Mouse (Mus musculus): ENCODE measurements around the gene Gprc5b. TPM values are rescaled to one million over a fixed set of nuclear protein-coding genes. Genes with fewer than 3 reads are reported as not detected.

Gprc5b gene
- total RNA-seq, 2 experiments from 2014 or later, result 34.9 to 36.6 TPM

DNA sequence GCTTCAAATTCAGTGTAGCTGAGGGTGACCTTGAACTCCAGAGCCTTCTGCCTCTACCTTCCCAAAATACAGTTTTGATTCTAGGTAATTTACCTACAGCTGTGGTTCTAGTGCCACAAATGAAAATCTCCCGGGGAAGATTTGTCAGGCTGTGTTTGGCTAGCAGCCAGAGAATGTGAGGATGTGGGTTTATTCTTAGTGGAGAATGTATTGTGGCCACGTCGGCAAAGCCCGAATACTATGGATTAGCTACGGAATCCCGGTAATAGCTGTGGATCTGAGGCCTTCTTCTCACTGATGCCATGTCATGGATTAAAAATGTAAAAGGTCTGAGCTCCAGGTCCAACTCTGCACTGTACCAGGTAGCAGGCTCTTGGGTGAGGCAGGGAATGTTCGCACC lies 45.3 kb downstream of the Gprc5b start:
- DNase-seq, result no peak

DNA sequence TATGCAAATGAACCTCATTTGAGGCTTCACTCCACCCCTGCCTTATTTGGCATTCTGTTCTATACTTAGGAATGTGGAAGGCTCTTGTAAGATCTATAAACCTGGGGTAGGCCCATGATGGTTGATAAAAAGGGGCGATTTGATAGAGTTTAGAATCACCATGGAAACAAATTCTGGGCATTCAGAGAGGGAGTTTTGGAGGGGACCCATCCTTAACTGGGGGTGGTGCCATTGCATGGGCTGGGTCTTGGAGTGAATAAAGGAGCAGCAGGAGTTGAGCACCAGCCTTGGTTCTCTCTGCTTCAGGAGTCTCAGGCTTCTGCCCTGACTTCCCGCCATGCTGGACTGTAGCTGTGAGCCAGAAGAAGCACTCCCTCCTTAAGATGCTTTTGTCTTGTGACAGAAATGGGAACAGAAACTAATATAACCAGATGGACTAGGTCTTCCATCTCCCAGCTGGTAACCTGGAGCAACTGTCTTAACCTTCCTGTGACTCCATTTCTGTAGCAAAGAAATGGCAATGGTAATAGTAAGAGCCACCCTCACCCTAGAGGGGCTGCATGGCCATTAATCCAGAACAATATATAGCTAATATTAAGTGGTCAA lies 46.2 kb downstream of the Gprc5b start:
- DNase-seq, result no peak

DNA sequence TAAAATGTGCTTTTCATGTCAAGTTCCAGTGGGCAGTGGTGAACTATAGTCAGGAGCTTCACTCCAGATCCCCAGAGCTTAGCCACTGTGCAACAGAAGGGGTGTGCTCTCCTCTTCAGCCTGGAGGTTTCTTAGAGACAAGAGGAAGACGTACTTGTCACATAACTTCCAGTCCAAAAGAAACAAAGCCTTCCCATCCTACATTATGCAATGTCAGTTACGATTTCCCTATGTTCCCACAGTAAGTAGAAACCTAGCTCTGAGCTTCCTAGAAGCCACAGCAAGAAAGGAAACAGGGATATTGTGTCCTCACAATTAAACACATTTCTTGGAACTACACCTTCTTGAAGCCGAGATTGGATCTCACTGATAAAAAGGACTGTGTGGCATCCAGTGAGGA lies 47.8 kb downstream of the Gprc5b start:
- no peak for DNase-seq

DNA sequence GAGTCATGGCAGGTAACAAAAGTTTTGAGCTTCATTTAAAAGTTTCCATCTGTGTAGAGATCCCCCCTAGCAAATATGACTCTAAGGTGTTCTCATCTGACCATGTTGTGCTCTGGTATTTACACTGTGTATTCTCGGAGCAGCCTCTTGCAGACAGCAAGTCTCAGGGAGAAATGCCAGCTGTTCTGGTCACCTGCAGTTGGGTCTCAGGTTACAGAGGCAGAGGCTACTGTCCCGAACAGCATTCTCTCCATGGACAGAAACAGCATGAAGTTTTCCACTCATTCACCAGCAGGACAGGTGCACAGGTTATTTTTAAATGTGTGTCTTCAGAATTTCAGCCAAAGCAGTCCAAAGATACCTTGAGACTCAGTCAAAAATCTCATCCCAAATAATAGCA lies 50.1 kb downstream of the Gprc5b start:
- no peak for DNase-seq

DNA sequence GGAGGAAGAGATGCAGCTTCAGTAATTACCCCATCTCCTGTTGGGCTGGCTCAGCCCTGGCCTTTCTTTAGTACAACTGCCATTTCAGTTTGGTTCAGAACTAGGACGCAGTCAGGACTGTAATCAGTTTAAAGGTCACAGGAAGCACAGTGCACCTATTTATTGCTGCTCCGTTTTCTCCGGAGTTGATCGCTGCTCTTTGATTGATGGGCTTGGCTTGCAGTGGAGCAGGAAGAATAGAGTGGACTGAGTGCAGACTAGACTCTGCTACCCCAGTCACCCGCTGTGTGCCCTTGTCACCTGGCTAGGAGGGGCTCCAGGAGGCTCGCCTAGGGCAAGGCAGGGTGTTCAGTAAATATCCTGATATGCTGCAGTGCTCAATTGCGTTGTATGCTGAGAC lies 51.8 kb downstream of the Gprc5b start:
- DNase-seq, result no peak

DNA sequence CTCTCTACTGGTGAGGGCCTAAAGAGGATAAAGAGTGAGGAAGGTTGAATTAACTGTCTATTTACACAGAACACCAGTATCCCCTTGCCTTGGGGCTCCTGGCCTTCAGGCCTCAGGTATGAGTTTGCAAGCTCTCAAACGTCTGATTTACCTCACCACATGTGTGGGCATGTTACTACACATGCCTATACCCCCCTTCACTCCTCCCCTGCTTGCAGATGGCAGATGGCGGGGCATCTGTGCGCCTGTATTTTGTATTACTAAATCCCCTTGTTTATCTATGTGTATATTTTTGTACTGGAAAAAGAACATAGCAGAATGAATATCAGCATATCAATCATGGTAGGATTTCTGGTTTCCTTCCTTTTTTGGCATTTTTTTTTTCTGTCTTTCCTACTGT lies 52.7 kb downstream of the Gprc5b start:
- DNase-seq, result no peak

DNA sequence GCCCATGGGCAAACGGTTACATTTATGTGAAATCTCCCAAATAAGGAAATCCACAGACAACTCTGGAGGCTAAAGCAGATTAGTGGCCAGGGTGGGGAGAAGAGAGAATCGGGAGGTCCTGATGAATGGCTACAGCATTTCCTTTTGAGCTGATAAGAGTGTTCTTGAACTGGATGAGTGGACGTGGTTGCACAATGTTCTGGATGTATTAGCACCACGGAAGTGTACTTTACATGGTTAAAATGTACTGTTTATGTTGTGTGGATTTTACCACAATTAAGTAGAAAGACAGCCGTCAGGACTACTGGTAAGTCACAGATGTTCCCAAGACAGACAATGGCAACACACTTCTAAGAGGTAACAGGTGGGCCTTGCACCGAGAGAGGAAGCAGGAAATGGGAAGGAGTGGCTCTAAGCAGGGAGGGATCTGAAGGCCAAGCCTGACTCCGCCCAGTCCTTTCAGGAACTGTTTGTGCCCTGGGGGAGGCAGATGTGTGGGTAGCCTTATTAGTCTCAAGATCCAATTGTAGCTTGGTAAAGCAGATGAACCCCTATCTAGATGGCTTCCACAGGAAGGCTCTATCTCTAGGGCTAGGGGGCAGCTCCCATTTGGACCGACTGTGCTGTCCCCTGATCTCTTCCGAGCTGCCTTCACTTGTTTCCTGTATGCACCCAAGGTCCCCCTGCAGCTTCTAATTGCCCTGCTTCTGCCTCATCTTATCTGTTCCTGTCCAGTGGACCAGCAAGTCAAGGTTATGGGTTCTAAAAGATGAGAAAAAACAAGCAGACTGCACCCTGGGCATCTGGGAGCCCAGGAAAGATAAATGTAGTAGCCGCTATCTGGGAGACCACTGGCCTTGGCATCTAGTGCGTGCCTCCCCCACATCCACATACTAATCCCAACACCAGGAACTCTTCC lies 57.3 kb downstream of the Gprc5b start:
- DNase-seq, result no peak

DNA sequence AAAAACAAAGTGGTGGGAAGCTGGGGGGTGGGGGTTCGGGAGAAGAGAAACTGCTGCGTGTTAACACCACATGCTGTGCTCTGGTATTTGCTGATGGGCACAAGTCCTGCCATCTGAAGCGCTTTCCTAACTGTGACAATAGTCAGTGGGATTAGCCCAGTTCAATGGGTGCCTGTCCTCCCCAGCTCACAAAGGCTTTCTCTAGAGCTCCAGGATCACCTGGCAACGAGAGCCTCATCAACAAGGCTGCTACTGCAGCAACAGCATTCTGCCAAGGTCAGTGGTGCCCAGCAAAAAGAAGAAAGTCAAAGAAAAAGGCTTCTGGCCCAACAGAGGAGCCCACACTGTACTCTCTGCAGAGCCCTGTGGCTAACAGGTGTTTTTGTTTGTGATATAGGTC lies 58.2 kb downstream of the Gprc5b start:
- DNase-seq, result no peak

DNA sequence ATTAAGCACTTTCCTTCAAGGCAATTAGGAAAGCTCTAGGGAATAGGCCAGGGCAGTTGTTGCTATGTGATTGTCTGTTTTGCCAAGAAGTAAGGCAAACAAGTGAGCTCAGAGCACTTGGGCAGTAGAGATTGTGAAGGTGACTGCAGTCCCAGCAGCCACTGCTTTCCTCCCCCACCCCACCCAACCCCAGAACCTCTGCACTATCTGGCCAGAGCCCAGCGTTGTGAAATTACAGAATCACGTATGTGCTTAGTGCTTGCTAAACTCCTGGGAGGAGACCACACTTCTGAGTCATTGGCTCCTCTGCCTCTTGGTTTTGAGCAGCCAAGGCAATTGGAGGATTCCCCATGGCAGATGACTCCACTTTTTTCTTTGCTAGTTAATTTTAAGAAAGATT lies 59.7 kb downstream of the Gprc5b start:
- peak; percentile 33 for DNase-seq

DNA sequence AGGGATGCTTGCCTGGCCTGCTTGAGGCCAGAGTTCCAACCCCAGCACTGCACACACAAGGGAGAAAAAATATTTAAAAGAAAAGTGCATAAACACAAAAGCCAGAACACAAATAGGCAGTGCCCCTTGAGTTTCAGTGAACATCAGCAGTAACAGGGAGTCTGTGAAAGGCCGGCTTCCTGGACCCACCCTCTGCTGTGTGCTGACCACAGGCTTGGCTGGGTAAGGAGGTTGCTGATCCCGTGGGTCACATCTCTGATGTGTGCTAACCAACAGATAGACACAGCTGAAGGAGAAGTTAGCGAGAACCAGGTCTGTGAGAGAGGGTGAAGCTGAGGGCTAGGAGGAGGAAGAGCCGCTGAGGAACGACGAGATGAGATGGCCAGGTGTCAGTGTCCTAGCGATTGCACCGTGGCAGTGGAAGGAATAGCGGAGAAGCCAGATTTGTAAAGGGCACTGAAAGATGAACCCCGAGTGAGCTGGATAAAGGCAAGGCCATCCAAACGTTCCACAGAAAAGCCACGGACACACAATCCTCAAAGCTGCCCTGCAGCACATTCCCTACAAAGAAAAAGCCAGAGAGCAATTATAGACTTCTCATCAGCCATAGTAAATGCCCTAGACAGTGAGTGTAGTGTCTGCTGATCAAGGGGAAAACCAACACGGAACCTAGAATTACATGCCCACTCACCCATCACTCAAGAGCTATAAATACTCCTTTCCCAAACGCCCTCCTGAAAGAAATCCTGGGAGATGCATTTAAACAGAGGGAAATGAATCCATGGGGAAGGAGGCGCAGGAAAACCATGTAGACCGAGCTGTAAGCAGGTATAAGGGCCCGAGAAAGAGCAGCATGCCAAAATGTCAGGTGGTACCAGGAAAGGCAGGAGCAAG lies 63.3 kb downstream of the Gprc5b start:
- DNase-seq, result no peak

DNA sequence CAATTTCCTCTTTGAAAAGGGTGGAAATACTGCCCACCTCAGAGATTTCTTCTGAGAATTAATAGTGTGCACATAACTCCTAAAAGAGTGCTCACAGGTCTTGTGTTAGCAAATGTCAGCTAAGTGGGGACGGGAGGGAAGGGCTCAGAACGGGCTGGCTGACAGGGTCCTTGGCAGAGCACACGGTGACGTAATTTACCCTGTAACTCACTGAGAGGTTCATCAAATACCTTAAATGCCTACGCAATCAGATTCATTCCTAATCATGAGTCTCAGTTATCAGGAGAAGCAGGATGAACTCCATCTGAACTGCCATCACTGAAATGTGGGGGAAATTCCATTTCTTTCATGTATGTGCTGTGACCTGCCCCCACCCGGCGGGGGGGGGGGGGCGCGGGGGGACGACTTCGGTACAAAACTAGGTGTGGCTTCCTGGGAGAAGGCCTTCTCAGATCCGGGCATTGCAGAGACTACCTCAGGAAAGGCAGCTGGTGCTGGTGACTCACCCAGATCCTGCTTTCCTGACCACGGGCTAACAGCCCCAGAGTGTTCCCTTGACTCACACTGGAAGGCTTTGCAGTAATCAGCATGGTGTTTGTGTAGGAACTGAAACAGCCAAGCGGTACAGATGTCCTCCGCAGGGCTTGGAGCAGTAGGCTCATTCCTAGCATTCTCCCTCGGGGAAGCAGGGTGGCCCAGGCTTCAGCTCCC lies 65.3 kb downstream of the Gprc5b start:
- peak; percentile 25 for DNase-seq

DNA sequence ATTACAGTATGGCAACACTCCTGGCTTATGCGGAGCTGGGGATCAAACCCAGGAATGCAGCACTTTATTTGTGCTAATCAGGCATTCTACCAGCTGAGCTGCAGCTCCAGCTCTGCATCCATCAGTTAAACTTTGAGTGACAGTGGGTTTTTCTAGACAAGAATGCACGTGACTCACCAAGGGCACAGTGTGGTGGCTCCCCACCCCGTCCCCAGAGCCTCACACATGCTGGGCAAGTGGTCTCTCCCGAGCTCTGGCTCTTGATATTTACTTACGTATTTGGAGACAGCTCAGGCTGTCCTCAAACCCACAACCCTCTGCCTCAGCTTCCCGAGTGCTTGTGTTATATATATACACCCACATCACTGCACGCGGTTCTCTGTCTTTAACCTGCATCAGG lies 66.1 kb downstream of the Gprc5b start:
- no peak for DNase-seq

DNA sequence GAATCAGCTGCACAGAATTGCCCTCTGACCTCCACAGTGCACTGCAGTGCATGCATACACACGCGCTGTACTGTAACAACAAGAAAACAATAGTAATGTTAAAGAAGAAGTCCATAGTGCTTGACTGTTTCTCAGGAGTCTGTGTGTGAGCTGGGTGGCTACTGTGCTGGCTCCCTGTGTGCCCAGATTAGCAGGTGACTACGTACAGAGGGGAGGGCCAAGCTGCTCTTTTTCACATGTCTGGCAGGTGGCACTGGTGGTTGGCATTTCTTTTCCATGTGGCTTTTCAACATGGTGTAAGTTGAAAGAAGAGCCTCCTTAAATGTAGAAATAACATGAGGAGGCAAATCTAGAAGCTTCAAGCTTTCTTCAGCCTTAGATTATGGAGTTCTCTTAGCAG lies 66.7 kb downstream of the Gprc5b start:
- DNase-seq, result no peak

DNA sequence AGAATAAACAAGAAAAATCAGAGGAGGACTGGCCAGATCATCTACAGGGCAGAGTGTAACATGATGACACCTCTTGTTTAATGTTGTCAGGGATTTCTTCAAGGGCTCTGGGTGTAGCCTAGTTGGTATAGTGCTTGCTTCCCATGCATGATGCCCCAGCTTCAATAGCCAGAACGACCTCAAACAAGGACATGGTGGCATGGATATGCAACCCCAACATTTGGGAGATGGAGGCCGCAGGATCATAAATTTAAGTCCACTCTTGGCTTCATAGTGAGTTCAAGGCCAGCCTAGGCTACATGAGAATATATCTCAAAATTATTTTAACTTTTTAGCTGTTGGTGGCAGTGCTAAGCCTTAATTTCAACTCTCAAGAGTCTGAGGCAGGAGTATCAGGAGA lies 67.7 kb downstream of the Gprc5b start:
- DNase-seq, result no peak

DNA sequence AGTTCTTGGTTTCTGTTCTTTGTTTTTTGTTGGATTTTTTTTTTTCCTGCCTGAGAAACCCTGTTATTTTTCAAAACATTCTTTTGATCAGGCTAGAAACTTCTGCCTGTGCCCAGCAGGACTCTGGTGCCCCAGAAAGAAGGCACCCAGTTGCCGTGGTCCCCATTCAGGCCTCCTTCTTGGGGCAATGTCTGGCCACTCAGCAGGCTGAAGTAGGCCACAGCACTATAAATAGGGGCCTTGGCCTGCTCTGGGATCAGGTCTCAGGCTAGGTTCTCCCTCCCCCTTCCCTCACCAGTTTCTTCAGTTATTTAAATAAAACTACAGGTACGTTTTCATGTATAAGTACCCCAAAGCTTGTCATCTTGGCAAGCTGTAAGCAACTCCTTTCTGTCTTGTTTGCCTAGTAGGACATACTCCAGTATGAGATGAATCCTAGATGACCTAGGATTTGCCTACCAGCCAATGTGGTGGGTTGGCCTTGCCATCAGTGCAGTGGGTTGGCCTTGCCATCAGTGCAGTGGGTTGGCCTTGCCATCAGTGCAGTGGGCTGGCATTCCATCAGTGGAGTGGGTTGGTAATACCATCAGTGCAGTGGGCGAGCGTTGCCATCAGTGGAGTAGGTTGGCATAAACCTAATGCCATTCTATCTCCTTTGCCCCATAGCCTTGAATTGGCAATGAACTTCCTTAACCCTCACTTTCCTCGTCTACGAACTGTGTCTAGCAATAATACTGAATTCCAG lies 68.3 kb downstream of the Gprc5b start:
- no peak for DNase-seq

DNA sequence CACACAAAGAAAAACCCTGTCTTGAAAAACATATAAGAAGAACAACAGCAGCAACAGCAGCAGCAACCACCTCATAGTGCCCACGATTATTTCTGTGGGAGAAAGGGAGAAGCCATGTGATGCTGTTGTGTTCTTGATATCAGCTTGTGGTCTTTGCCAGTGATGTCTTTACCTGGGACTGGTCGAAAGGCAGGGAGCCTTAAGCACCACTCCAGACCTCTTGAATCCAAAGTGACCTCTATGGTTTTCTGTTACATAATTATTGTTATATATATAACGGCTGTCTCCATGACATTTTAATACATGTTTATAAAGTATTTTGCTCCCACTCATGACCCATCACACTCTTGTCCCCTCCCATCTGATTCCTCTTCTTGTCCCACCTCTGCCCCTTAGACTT lies 69.5 kb downstream of the Gprc5b start:
- DNase-seq, result no peak

DNA sequence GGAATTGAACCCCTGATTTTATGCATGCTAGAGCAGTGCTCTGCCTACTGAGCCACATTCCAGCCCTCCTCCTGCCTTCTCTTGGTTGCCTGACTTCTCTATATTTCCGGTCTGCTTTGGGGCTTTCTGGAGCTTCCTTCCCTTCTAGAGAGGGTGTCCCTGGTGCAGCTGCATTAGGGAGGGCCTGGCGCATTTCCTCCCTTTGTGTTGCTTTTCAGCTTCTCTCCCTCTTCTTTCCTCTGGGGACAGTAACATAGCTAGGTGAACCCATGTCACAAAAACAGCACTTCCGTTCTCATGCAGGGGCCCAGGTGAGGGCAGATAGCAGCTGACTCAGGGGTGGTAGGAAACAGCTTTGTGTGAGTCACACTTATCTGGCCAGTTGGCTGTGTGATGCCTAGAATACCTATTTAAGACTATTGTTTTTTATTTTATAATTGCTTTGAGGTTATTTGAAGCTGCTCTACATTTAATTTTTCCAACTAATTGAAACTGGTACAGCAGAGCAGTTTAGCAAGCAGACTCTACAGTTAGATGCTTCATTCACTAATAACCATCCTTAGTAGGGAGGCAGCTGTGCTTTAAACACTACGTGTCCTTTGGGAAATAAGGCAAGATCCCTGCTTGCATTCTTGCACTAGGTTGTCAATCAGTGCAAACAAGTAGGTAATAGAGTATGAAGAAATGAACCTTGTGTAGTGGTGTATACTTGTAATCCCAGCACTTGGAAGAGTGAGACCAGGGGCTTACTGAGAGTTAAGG lies 72.4 kb downstream of the Gprc5b start:
- DNase-seq, result no peak
